Mouse (Mus musculus) c-Kit-positive CD71-positive TER-119-positive erythroid progenitor cells, embryonic 14.5 days (primary cell): ENCODE measurements at regions not wholly inside any gene's neighbourhood (a gene's known extent, or its start where the extent isn't known, plus 50 kb on each side); places are given as distances from the start of the nearest gene placed in this dataset.
"Not testable (repeated sequence)": the region's sequence is repeated elsewhere in the genome, so short reads cannot be mapped to it uniquely, and the experiment has no call there.

Source experiments
- DNase-seq: peaks from one replicate; pipeline ENCODE4 v3.0.0-alpha.2; 2013; ENCODE audit warnings: low spot score

- no peak for DNase-seq
Measured at GRCm38 (mm10) chr1:164543045-164543803, 85.1 kb upstream of the Atp1b1 start.

GRCm38 (mm10) chr1:164541711-164542110, 83.6 kb upstream of the Atp1b1 start:
- no peak for DNase-seq

GRCm38 (mm10) chr1:164538304-164539043, 80.3 kb upstream of the Atp1b1 start:
- DNase-seq, result no peak

- DNase-seq, result no peak
Measured at GRCm38 (mm10) chr1:164537324-164537948, 79.3 kb upstream of the Atp1b1 start.

GRCm38 (mm10) chr1:164532196-164532595, 74.0 kb upstream of the Atp1b1 start:
- no peak for DNase-seq

- no peak for DNase-seq
Measured at GRCm38 (mm10) chr1:164531741-164532140, 73.6 kb upstream of the Atp1b1 start.

GRCm38 (mm10) chr1:164526748-164527147, 68.6 kb upstream of the Atp1b1 start:
- DNase-seq, result no peak

- no peak for DNase-seq
Measured at GRCm38 (mm10) chr1:164522377-164523150, 64.4 kb upstream of the Atp1b1 start.

GRCm38 (mm10) chr1:164521371-164522130, 63.4 kb upstream of the Atp1b1 start:
- no peak for DNase-seq

- no peak for DNase-seq
Measured at GRCm38 (mm10) chr1:164518866-164519265, 60.7 kb upstream of the Atp1b1 start.

- DNase-seq, result no peak
Measured at GRCm38 (mm10) chr1:164518308-164518707, 60.2 kb upstream of the Atp1b1 start.

GRCm38 (mm10) chr1:164517362-164517761, 59.2 kb upstream of the Atp1b1 start:
- not testable (repeated sequence) for DNase-seq

- DNase-seq, result no peak
Measured at GRCm38 (mm10) chr1:164511628-164512385, 53.7 kb upstream of the Atp1b1 start.

GRCm38 (mm10) chr1:164509226-164509625, 51.1 kb upstream of the Atp1b1 start:
- no peak for DNase-seq

GRCm38 (mm10) chr1:164508556-164508955, 50.4 kb upstream of the Atp1b1 start:
- DNase-seq, result no peak

- DNase-seq, result no peak
Measured at GRCm38 (mm10) chr1:164508106-164508505, 50.0 kb upstream of the Atp1b1 start.
